Mouse (Mus musculus) neural tube, embryonic 14.5 days (tissue): Measurements from ENCODE around the gene Emx2. TPM values are rescaled to one million over a fixed set of nuclear protein-coding genes. Genes with fewer than 3 reads are reported as not detected.

Source experiments
- ATAC-seq: fragments of 200-750 bp; cut with Nextera tagmentation; 2 replicates; pipeline ENCODE4 v1.8.0; 2017; ENCODE audit warnings: low read depth, mild to moderate bottlenecking, moderate TSS enrichment, moderate library complexity
- H3K27ac ChIP-seq: fragments of 300-500 bp; sonication (generic); 2 replicates; pipeline ENCODE4 v1.5.1; 2014; ENCODE audit warnings: low read depth, mild to moderate bottlenecking, control low read depth, low read length, moderate library complexity, mixed read lengths
- H3K27me3 ChIP-seq: fragments of 300-500 bp; sonication (generic); 2 replicates; pipeline ENCODE4 v1.6.1; 2014; ENCODE audit warnings: low read length; ENCODE audit not compliant: control insufficient read depth, insufficient read depth
- H3K36me3 ChIP-seq: fragments of 300-500 bp; sonication (generic); 2 replicates; pipeline ENCODE4 v1.6.1; 2014; ENCODE audit warnings: low read length, mixed read lengths; ENCODE audit not compliant: control insufficient read depth, insufficient read depth
- H3K4me1 ChIP-seq: fragments of 300-500 bp; sonication (generic); 2 replicates; pipeline ENCODE4 v1.6.1; 2014; ENCODE audit warnings: low read length; ENCODE audit not compliant: control insufficient read depth, insufficient read depth
- H3K4me2 ChIP-seq: fragments of 300-500 bp; sonication (generic); 2 replicates; pipeline ENCODE4 v1.6.1; 2014; ENCODE audit warnings: mild to moderate bottlenecking, low read depth, low read length, control low read depth
- H3K4me3 ChIP-seq: fragments of 300-500 bp; sonication (generic); 2 replicates; pipeline ENCODE4 v1.5.1; 2014; ENCODE audit warnings: low read depth, low read length, control low read depth, mixed read lengths
- H3K9ac ChIP-seq: fragments of 300-500 bp; sonication (generic); replicated peaks from 2 replicates; pipeline ENCODE4 v1.6.1; 2014; ENCODE audit warnings: low read depth, mild to moderate bottlenecking, control low read depth, low read length, mixed read lengths
- H3K9me3 ChIP-seq: fragments of 300-500 bp; sonication (generic); 2 replicates; pipeline ENCODE4 v1.6.1; 2016; ENCODE audit warnings: low read length; ENCODE audit not compliant: control insufficient read depth
- WGBS: fragments of 180-500 bp; shearing (Covaris S2); extraction: QIAGEN DNeasy Blood & Tissue Kit; methylation state at CpG from one replicate; pipeline ENCODE4 v1.1.7; 2014; 5-methylcytosine and 5-hydroxymethylcytosine counted together
- polyA plus RNA-seq: library from polyadenylated mRNA; unstranded; fragments of >200 nt; fragmentation: Nextera tagmentation; extraction: Ambion mirVana; gene quantifications from 2 replicates; pipeline ENCODE4 v1.2.1, GENCODE M21; 2014

The Emx2 gene
- polyA plus RNA-seq, 1 experiment from 2014 or later, result not detected

DNA sequence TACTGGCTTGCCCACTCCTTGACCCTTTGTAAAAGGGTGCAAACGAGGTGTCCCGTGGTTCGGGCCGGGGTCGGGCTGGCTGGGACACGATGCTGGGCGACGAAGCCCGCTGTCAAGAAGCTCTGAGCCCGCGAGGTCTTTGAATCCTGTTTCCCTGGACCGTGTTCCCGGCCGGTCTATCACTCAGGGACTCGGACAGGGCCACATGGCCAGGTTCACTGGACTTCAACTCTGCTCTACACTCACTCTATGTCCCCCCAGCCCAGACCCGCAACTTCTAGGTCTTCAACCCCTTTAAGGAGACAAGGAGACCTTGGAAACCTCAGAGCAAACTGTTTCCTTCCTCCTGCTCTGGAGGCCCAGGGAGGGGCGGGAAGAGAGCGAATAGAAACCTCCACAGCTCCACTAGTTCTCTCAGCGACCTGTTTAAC, 1.7 kb downstream of the Emx2 start:
- H3K4me1 ChIP-seq, result 0 out of 2 replicates have a peak, but pooled peaks cover 8% of the 10 kb centered on the region
- no peaks in the 10 kb centered on the region for H3K36me3 ChIP-seq
- ATAC-seq, result no peak
- no peak overlapping the region for H3K9ac ChIP-seq
- H3K9me3 ChIP-seq, result no peaks in the 10 kb centered on the region
- peak overlapping the region; percentile 9; the same call in 1 of the 2 replicates for H3K4me3 ChIP-seq
- peaks cover 68% of the 10 kb centered on the region for H3K27me3 ChIP-seq
- H3K4me2 ChIP-seq, result peak overlapping the region; percentile 14; the same call in 1 of the 2 replicates
- WGBS, result 0% methylated on average over 19 of the region's 19 CpGs
- H3K27ac ChIP-seq, result no peak overlapping the region

DNA sequence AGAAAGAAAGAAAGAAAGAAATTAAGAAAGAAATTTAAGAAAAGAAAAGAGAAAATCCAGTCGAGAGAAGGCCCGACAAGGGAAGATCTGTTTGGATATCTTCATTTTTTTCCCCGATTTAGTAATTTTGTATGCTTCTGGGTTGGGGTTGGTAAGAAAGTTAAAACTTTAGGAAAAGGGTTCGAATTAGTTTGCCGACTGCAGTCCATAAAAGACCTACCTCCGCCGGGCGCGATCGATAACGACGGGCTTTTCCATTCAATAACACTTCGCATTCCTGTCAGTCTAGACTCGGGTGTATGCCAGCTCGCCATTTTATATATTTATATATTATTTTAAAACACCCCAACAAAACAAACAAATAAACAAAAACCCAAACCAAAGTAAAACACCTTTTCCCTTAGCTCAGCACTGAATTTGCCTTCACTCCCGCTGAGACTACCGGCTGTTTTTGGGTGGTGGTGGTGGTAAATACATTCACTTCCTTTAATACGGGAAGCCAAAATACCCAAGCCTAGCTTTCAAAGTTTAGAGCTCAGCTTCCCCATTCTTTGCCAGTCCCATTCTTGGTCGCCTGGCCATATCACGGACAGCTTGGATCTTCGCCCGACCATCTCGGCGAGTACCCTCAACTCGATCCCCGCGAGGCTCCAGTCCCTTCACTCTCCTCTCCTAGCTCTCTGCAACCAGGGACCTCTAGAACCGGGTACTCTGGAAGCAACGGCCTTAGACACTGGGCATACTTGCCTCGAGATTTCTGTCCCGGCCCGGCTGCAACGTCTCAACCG, 2.4 kb downstream of the Emx2 start:
- peaks cover 68% of the 10 kb centered on the region for H3K27me3 ChIP-seq
- ATAC-seq, result no peak
- 0 out of 2 replicates have a peak, but pooled peaks cover 8% of the 10 kb centered on the region for H3K4me1 ChIP-seq
- H3K4me3 ChIP-seq, result no peak overlapping the region
- WGBS, result under 1% methylated on average over 34 of the region's 34 CpGs
- H3K4me2 ChIP-seq, result no peak overlapping the region
- H3K9ac ChIP-seq, result no peak overlapping the region
- no peaks in the 10 kb centered on the region for H3K36me3 ChIP-seq
- no peaks in the 10 kb centered on the region for H3K9me3 ChIP-seq
- no peak overlapping the region for H3K27ac ChIP-seq

DNA sequence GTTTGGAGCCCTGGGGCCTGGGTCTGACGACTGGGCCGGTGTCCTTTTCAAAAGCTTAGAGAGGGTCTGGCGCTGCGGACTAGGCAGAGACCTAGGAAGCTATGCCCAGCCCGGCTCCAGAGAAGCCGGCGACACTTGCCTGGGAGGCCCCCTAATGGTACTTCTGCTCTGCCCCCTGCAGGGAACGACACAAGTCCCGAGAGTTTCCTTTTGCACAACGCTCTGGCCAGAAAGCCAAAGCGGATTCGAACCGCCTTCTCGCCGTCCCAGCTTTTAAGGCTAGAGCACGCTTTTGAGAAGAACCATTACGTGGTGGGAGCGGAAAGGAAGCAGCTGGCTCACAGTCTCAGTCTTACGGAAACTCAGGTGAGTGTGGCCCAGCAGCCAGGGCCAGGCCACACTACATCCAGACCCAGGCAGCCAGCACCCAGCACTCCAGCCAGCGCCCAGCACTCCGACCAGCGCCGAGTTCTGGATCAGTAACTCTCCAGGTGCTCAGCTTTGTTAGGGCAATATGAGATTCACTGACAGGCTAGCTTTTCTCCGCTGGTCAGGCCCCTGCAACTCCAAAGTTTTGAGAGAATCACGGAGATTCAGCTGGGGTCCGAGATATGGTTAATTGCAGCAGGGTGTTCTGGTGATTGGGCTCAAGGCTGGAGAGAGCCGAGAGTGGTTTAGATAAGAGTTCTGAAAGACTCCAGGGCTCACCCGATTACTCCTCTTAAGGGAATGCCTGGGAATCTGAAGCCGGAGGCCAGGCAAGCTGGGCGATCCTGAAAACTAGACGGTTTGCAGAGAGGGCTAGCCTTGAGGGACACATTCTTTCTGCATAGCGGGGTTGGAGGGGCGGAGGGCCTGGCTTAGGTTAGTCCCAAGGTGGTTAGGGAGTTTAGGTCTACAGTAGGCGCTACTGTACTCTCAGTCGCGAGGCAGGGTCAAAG, 3.6 kb downstream of the Emx2 start:
- Histone ChIP-seq H3K9ac (no peak overlapping the region), H3K4me2 (no peak overlapping the region), H3K27me3 (peaks cover 69% of the 10 kb centered on the region), H3K4me1 (0 out of 2 replicates have a peak, but pooled peaks cover 8% of the 10 kb centered on the region), H3K4me3 (no peak overlapping the region), H3K9me3 (no peaks in the 10 kb centered on the region), H3K36me3 (no peaks in the 10 kb centered on the region), H3K27ac (no peak overlapping the region)
- ATAC-seq, result no peak
- WGBS, result under 1% methylated on average over 36 of the region's 36 CpGs

DNA sequence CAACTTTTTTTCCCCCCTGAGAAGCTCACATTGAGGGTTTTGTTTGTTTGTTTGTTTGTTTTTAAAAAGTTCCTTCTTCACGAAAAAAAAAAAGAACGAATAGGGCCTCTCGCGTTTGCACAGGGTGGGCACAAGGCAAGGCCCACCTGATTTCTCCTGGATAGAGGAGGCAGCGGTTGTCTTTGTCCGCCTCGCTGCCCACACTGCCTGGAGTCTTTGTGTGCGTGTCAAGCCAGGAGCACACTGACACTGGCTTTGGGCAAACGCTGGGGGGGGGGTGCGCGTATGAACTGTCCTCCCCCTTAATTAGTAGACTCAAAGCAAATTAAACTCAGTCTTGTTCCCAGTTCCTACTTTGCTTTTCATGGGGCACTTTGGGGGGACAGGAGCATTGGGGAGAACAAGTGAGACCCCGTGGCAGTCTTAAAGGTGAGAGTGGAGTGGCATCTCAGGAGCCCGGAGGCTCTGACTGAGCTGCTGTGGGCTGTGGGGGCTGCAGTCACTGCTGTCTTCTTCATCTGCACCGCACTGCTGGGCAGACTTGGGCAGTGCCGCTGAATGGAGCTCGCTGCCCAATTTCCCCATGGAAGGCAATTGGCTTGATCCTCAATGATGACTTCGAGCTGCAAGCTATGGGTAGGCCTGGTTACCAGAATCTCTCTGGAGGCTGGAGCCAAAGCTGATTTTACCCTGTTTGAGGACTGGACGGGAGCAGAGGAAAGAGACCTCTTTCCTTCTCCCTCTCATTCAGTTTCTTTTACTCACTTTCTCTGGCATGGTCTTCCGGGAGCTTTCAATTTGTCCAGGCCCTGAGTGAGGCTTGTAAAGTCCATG, 4.5 kb downstream of the Emx2 start:
- no peaks in the 10 kb centered on the region for H3K36me3 ChIP-seq
- peaks cover 72% of the 10 kb centered on the region for H3K27me3 ChIP-seq
- H3K27ac ChIP-seq, result no peak overlapping the region
- H3K9me3 ChIP-seq, result no peaks in the 10 kb centered on the region
- H3K4me3 ChIP-seq, result no peak overlapping the region
- no peak overlapping the region for H3K4me2 ChIP-seq
- no peak overlapping the region for H3K9ac ChIP-seq
- 0 out of 2 replicates have a peak, but pooled peaks cover 8% of the 10 kb centered on the region for H3K4me1 ChIP-seq
- ATAC-seq, result no peak
- WGBS, result 4% methylated on average over 19 of the region's 19 CpGs

DNA sequence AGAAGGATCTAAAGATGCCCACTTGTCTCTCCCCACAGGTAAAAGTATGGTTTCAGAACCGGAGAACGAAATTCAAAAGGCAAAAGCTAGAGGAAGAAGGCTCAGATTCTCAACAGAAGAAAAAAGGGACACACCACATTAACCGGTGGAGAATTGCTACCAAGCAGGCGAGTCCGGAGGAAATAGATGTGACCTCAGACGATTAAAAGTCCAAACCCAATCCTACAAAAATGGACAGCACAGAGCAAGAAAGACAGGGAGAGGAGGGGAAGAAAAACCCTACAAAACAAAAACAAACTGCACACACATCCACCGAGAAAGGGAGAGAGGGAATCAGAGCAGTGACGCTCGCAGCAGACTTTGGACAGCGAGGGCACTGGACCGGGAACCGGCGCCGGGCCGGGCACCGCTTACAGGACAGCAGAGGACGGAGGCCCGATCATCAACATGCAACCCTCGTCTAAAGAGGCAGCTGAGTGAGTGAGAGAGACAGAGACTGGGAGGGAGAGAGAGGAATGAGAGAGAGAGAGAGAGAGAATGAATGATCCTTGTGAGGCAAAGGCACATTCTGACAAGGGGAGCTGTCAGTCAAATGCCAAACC, 5.8 kb downstream of the Emx2 start:
- WGBS, result under 1% methylated on average over 19 of the region's 19 CpGs
- Histone ChIP-seq H3K36me3 (no peaks in the 10 kb centered on the region), H3K9ac (no peak overlapping the region), H3K9me3 (no peaks in the 10 kb centered on the region), H3K4me1 (peaks cover 6% of the 10 kb centered on the region; the same call in 1 of the 2 replicates), H3K4me2 (no peak overlapping the region), H3K4me3 (no peak overlapping the region), H3K27ac (no peak overlapping the region), H3K27me3 (peaks cover 76% of the 10 kb centered on the region)
- ATAC-seq, result no peak

DNA sequence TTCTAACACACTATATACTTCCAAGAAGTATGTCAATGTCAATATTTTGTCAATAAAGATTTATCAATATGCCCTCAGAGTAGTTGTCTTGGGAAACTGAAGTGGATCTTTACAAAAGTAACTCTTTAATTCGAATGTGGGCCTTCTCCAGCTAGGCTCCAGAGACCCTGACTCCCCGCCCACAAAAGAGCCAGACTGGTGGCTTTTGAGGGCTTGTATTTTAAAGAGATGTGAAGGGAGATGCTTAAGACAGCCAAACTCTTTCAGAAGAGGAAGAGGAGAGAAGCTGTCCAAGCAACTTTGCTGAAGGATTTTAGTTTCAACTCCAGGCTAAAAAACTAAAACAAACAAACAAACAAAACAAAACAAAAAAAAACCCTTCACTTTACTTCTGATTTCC, 7.1 kb downstream of the Emx2 start:
- no peak overlapping the region for H3K4me2 ChIP-seq
- WGBS, result 7% methylated on average over 2 of the region's 2 CpGs
- ATAC-seq, result no peak

DNA sequence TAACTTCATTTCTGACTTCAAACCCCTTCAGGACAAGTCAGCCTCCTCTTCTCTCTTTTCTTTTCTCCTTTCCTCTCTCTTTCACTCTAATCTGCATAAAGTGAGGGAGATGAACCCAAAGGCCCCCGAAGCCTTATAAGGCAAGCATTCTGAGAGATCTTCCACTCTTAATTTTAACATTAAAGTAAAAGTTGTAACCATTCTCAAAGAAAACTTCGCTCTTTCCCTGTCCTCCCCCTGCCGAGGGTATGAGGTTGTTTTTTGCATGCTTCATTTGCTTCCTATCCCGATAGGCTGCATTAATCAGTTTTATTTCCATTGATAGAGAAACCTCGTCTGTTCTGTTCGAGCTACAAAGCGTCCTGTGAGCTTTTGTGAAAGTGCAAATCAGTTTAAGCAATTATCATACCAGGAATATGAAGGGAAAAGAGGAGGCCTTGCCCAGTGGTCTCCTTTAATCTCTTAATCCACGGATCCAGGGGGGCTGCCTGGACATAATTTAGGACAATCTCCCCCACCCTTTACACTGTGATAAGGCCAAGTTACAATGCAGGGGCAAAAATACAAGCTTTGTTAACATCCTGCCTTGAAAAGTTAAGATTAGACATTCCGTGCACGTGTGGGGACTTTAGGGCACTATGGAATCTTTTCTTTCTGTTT, 7.7 kb downstream of the Emx2 start:
- Histone ChIP-seq H3K9me3 (no peaks in the 10 kb centered on the region), H3K9ac (no peak overlapping the region), H3K4me1 (peaks cover 5% of the 10 kb centered on the region; the same call in 1 of the 2 replicates), H3K4me2 (no peak overlapping the region), H3K4me3 (no peak overlapping the region), H3K36me3 (no peaks in the 10 kb centered on the region), H3K27ac (no peak overlapping the region), H3K27me3 (peaks cover 83% of the 10 kb centered on the region)
- no peak for ATAC-seq
- 3% methylated on average over 10 of the region's 10 CpGs for WGBS

More for the DNA sequence above, 7.1 kb downstream of the Emx2 start:
- Histone ChIP-seq H3K27me3 (peaks cover 79% of the 10 kb centered on the region), H3K4me1 (peaks cover 5% of the 10 kb centered on the region; the same call in 1 of the 2 replicates), H3K9ac (no peak overlapping the region), H3K4me3 (no peak overlapping the region), H3K36me3 (no peaks in the 10 kb centered on the region), H3K27ac (no peak overlapping the region), H3K9me3 (no peaks in the 10 kb centered on the region)
